ENCODE assay signal across 9 mouse cellular contexts in the genomic region with DNA sequence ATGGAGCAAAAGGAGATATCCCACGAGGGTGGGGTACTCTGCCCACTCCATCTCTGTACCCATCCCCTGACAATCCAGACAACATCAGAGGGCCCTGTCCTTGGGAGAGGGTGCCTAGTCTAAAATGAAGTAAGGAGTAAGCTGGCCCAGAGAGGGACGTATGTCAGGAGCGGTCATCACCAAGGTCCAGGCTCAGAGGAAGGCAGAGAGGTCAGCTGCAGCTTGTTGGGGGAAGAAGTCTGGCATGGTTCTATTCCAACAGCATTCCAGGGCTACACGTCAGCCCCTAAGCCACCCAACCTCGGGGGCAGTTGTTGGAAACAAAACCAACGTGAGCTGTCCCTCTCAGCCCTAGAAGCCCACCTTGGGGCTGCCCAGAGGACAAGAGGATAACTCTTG. TPM values are rescaled to one million over a fixed set of nuclear protein-coding genes. Genes with fewer than 3 reads are reported as not detected.
DNase-seq lines count a peak whose midpoint lies in the region; ATAC-seq and TF ChIP-seq lines count a peak whose summit lies in the region.
"Had no signal": no experiment of that assay in that cellular context is flagged by ENCODE, and none has a peak within 500 bp of the region (broad histone marks: within the 10 kb centered on the region; RNA-seq: fewer than 3 reads in every experiment).

No protein-coding gene starts in this region.

- DNase-seq in forebrain, embryonic 11.5 days (ENCODE audit: low spot score) = no peak
- no peak for DNase-seq in kidney, postnatal 25 days
- DNase-seq in ES-E14 (ENCODE audit: low read depth, low spot score) = no peak
- no peak for DNase-seq in limb, embryonic 14.5 days (ENCODE audit: low spot score)
- DNase-seq in frontal cortex, postnatal 25 days (ENCODE audit: low spot score in 2 of 2) = no peak
- no peak for DNase-seq in layer of hippocampus, adult 9-10 months (ENCODE audit: low spot score)

- ATAC-seq in forebrain, embryonic 12.5 days (ENCODE audit: low FRiP score) = no peak
- no peak for ATAC-seq in forebrain, embryonic 11.5 days (replicated peaks; ENCODE audit: low FRiP score)
- no peak for ATAC-seq in kidney, embryonic 16.5 days (ENCODE audit: low FRiP score, low TSS enrichment)
- ATAC-seq in limb, embryonic 14.5 days (ENCODE audit: low FRiP score, low read depth) = no peak

- no peak for TF ChIP-seq POLR2A in limb, embryonic 14.5 days (IDR thresholded peaks at IDR 0.05; ENCODE audit: borderline replicate concordance, extremely low read depth, insufficient read depth, insufficient read length)

- peak overlapping the region; percentile 34 for H3K4me2 ChIP-seq in forebrain, embryonic 12.5 days
- H3K4me2 ChIP-seq in forebrain, embryonic 11.5 days (ENCODE audit: low read depth, low read length, severe bottlenecking) = no peak overlapping the region
- H3K4me2 ChIP-seq in kidney, embryonic 16.5 days (replicated peaks; ENCODE audit: low read depth, low read length) = peak overlapping the region; percentile 49; the same call in 1 of the 2 replicates
- peak overlapping the region; percentile 40 for H3K4me2 ChIP-seq in limb, embryonic 14.5 days (replicated peaks; ENCODE audit: low read depth, low read length, severe bottlenecking)

- H3K4me1 ChIP-seq in forebrain, embryonic 12.5 days = peaks cover 40% of the 10 kb centered on the region
- peaks cover 15% of the 10 kb centered on the region; the same call in 1 of the 2 replicates for H3K4me1 ChIP-seq in forebrain, embryonic 11.5 days (replicated peaks; ENCODE audit: control insufficient read depth, insufficient read depth, low read length)
- H3K4me1 ChIP-seq in kidney, embryonic 16.5 days (ENCODE audit: insufficient read depth, low read length) = peaks cover 44% of the 10 kb centered on the region
- H3K4me1 ChIP-seq in ES-E14 (ENCODE audit: control insufficient read depth in 2 of 2, insufficient read depth in 2 of 2, low read length in 2 of 2, poor library complexity in 1 of 2) = peaks cover 5 to 36% of the 10 kb centered on the region in 2 experiments; a peak in 3 of 4 replicates
- peaks cover 27% of the 10 kb centered on the region for H3K4me1 ChIP-seq in limb, embryonic 14.5 days (ENCODE audit: control insufficient read depth, insufficient read depth, low read length)

- H3K27me3 ChIP-seq in forebrain, embryonic 12.5 days = peaks cover 52% of the 10 kb centered on the region
- peaks cover 7% of the 10 kb centered on the region for H3K27me3 ChIP-seq in forebrain, embryonic 11.5 days (ENCODE audit: control insufficient read depth, insufficient read depth, low read length)
- H3K27me3 ChIP-seq in kidney, embryonic 16.5 days (ENCODE audit: insufficient read depth, low read length) = peaks cover 12% of the 10 kb centered on the region; the same call in 1 of the 2 replicates
- H3K27me3 ChIP-seq in limb, embryonic 14.5 days (ENCODE audit: control insufficient read depth, insufficient read depth, low read length) = peaks cover 22% of the 10 kb centered on the region

- in situ Hi-C loops in ES-E14 (cut with MboI; ENCODE audit: low sequenced_read_pairs in 2 of 2, unreplicated experiment in 2 of 2) = no loop called here

- WGBS in forebrain, embryonic 12.5 days = 57% methylated on average over 6 of the region's 6 CpGs
- WGBS in forebrain, embryonic 11.5 days = 56% methylated on average over 6 of the region's 6 CpGs
- WGBS in kidney, embryonic 16.5 days = 52% methylated on average over 6 of the region's 6 CpGs
- WGBS in limb, embryonic 14.5 days = 40% methylated on average over 6 of the region's 6 CpGs

- no peaks in the 10 kb centered on the region for H3K36me3 ChIP-seq in forebrain, embryonic 12.5 days (replicated peaks)
- H3K36me3 ChIP-seq in forebrain, embryonic 11.5 days (ENCODE audit: control insufficient read depth, insufficient read depth, low read length) = no peaks in the 10 kb centered on the region
- no peaks in the 10 kb centered on the region for H3K36me3 ChIP-seq in kidney, embryonic 16.5 days (ENCODE audit: insufficient read depth, low read length)
- H3K36me3 ChIP-seq in ES-E14 (ENCODE audit: control insufficient read depth, insufficient read depth, low read length, poor library complexity, severe bottlenecking) = peaks cover 7% of the 10 kb centered on the region; the same call in 1 of the 2 replicates
- H3K36me3 ChIP-seq in limb, embryonic 14.5 days (ENCODE audit: control insufficient read depth, insufficient read depth, low read length) = no peaks in the 10 kb centered on the region

- H3K9ac ChIP-seq in forebrain, embryonic 12.5 days = no peak overlapping the region
- H3K9ac ChIP-seq in forebrain, embryonic 11.5 days (ENCODE audit: low read length) = no peak overlapping the region
- H3K9ac ChIP-seq in kidney, embryonic 16.5 days (replicated peaks; ENCODE audit: low read length) = peak overlapping the region; percentile 27; the same call in 1 of the 2 replicates
- H3K9ac ChIP-seq in ES-E14 (ENCODE audit: insufficient read depth, low read depth, low read length, poor library complexity, severe bottlenecking) = peak overlapping the region; percentile 28; the same call in 1 of the 2 replicates
- no peak overlapping the region for H3K9ac ChIP-seq in limb, embryonic 14.5 days (ENCODE audit: low read depth, low read length, severe bottlenecking)

- H3K4me3 ChIP-seq in forebrain, embryonic 12.5 days (replicated peaks) = no peak overlapping the region
- no peak overlapping the region for H3K4me3 ChIP-seq in forebrain, embryonic 11.5 days (ENCODE audit: low read depth, low read length)
- H3K4me3 ChIP-seq in kidney, embryonic 16.5 days (ENCODE audit: low read length) = no peak overlapping the region
- peak overlapping the region in 1 of 2 experiments; percentile 26; a peak in 1 of 4 replicates for H3K4me3 ChIP-seq in ES-E14 (ENCODE audit: insufficient read depth in 1 of 2, low read depth in 1 of 2, low read length in 2 of 2, poor library complexity in 1 of 2, severe bottlenecking in 1 of 2)
- H3K4me3 ChIP-seq in limb, embryonic 14.5 days (replicated peaks; ENCODE audit: low read length) = no peak overlapping the region

- peak overlapping the region; percentile 10; the same call in 1 of the 2 replicates for H3K27ac ChIP-seq in forebrain, embryonic 12.5 days
- no peak overlapping the region for H3K27ac ChIP-seq in forebrain, embryonic 11.5 days (ENCODE audit: low read depth, low read length)
- peak overlapping the region; percentile 43 for H3K27ac ChIP-seq in kidney, embryonic 16.5 days (ENCODE audit: low read length)
- peak overlapping the region; percentile 48; the same call in 1 of the 2 replicates for H3K27ac ChIP-seq in ES-E14 (ENCODE audit: insufficient read depth, low read depth, low read length, poor library complexity, severe bottlenecking)
- 0 out of 2 replicates have a peak overlapping the region, but pooled peaks have one; percentile 53 for H3K27ac ChIP-seq in limb, embryonic 14.5 days (replicated peaks; ENCODE audit: low read depth, low read length)
- H3K27ac ChIP-seq: layer of hippocampus, adult 2 months had no signal

- no peaks in the 10 kb centered on the region for H3K9me3 ChIP-seq in forebrain, embryonic 12.5 days
- H3K9me3 ChIP-seq in forebrain, embryonic 11.5 days (ENCODE audit: control insufficient read depth, low read length) = no peaks in the 10 kb centered on the region
- H3K9me3 ChIP-seq in kidney, embryonic 16.5 days (ENCODE audit: low read length) = no peaks in the 10 kb centered on the region
- H3K9me3 ChIP-seq in ES-E14 (ENCODE audit: control insufficient read depth, insufficient read depth, low read depth, low read length) = no peaks in the 10 kb centered on the region
- H3K9me3 ChIP-seq in limb, embryonic 14.5 days (ENCODE audit: control insufficient read depth, low read length) = no peaks in the 10 kb centered on the region

TF ChIP-seq in ES-E14, 5 proteins besides CTCF, POLR2A, EP300 and RAD21 (continues in another document):
- TF ChIP-seq HCFC1 (IDR thresholded peaks at IDR 0.05; ENCODE audit: borderline replicate concordance, insufficient read depth, low read length) (no peak), ZNF384 (IDR thresholded peaks at IDR 0.05; ENCODE audit: low read depth, low read length) (no peak), CHD2 (IDR thresholded peaks at IDR 0.05; ENCODE audit: low read depth, low read length) (no peak), MAFK (IDR thresholded peaks at IDR 0.05; ENCODE audit: insufficient read depth, low read depth, low read length) (no peak)

RNA-seq across cellular contexts. Expression of gene Lama5, which starts 2.4 kb away (rescaled TPM):
- 4.9 and 5.1 TPM in 2 replicates for polyA plus RNA-seq in forebrain, embryonic 12.5 days (2016; fragmentation: Nextera tagmentation; extraction: Ambion mirVana)
- 5.9 and 7.8 TPM in 2 replicates for polyA plus RNA-seq in forebrain, embryonic 11.5 days (2014; fragmentation: Nextera tagmentation; extraction: Ambion mirVana)
- polyA plus RNA-seq in kidney, embryonic 16.5 days (2015; fragmentation: Nextera tagmentation; extraction: Ambion mirVana) = 53.1 and 57.4 TPM in 2 replicates
- 291 and 497 TPM in 2 replicates for total RNA-seq in ES-E14 (2012; rRNA removed)
- 47.3 and 56.7 TPM in 2 replicates for polyA plus RNA-seq in limb, embryonic 14.5 days (2012; rRNA removed)
- polyA plus RNA-seq in limb, embryonic 14.5 days (2014; fragmentation: Nextera tagmentation; extraction: Ambion mirVana) = 30.4 and 31.2 TPM in 2 replicates

RNA-seq across cellular contexts. Expression of gene Rps21, which starts 29.1 kb away (rescaled TPM):
- 464 and 488 TPM in 2 replicates for polyA plus RNA-seq in forebrain, embryonic 12.5 days (2016; fragmentation: Nextera tagmentation; extraction: Ambion mirVana)
- polyA plus RNA-seq in forebrain, embryonic 11.5 days (2014; fragmentation: Nextera tagmentation; extraction: Ambion mirVana) = 423 and 468 TPM in 2 replicates
- polyA plus RNA-seq in kidney, embryonic 16.5 days (2015; fragmentation: Nextera tagmentation; extraction: Ambion mirVana) = 435 and 485 TPM in 2 replicates
- total RNA-seq in ES-E14 (2012; rRNA removed) = 4,130 and 4,285 TPM in 2 replicates
- polyA plus RNA-seq in limb, embryonic 14.5 days (2012; rRNA removed) = 3,975 and 4,219 TPM in 2 replicates
- 716 and 729 TPM in 2 replicates for polyA plus RNA-seq in limb, embryonic 14.5 days (2014; fragmentation: Nextera tagmentation; extraction: Ambion mirVana)

RNA-seq across cellular contexts. Expression of gene Cables2, which starts 45.2 kb away (rescaled TPM):
- polyA plus RNA-seq in forebrain, embryonic 12.5 days (2016; fragmentation: Nextera tagmentation; extraction: Ambion mirVana) = 17.7 and 20.8 TPM in 2 replicates
- polyA plus RNA-seq in forebrain, embryonic 11.5 days (2014; fragmentation: Nextera tagmentation; extraction: Ambion mirVana) = 16.8 and 18.7 TPM in 2 replicates
- 6.7 and 11.2 TPM in 2 replicates for polyA plus RNA-seq in kidney, embryonic 16.5 days (2015; fragmentation: Nextera tagmentation; extraction: Ambion mirVana)
- 13.4 and 15.5 TPM in 2 replicates for total RNA-seq in ES-E14 (2012; rRNA removed)
- 37.7 and 45.8 TPM in 2 replicates for polyA plus RNA-seq in limb, embryonic 14.5 days (2012; rRNA removed)
- polyA plus RNA-seq in limb, embryonic 14.5 days (2014; fragmentation: Nextera tagmentation; extraction: Ambion mirVana) = 22.5 and 23.4 TPM in 2 replicates

RNA-seq across cellular contexts. Expression of gene Adrm1, which starts 56.8 kb away (rescaled TPM):
- 213 and 225 TPM in 2 replicates for polyA plus RNA-seq in forebrain, embryonic 12.5 days (2016; fragmentation: Nextera tagmentation; extraction: Ambion mirVana)
- 200 and 207 TPM in 2 replicates for polyA plus RNA-seq in forebrain, embryonic 11.5 days (2014; fragmentation: Nextera tagmentation; extraction: Ambion mirVana)
- polyA plus RNA-seq in kidney, embryonic 16.5 days (2015; fragmentation: Nextera tagmentation; extraction: Ambion mirVana) = 200 and 208 TPM in 2 replicates
- total RNA-seq in ES-E14 (2012; rRNA removed) = 169 and 196 TPM in 2 replicates
- 115 and 147 TPM in 2 replicates for polyA plus RNA-seq in limb, embryonic 14.5 days (2012; rRNA removed)
- 135 and 147 TPM in 2 replicates for polyA plus RNA-seq in limb, embryonic 14.5 days (2014; fragmentation: Nextera tagmentation; extraction: Ambion mirVana)

Comparison
In these comparisons a context has a peak if more than half of its experiments do, and no peak if none do; other contexts are left out.
1. H3K9ac ChIP-seq: peak in kidney, embryonic 16.5 days (single experiment) and ES-E14 (single experiment); none in forebrain, embryonic 12.5 days (single experiment), forebrain, embryonic 11.5 days (single experiment) and limb, embryonic 14.5 days (single experiment).